Mouse (Mus musculus) ZHBTc4 (cell line): ENCODE results near the gene Arhgap23.

Source experiments
- DNase-seq: peaks from one replicate; pipeline ENCODE4 v3.0.0-alpha.2; 2011; ENCODE audit warnings: low read depth, low spot score

Arhgap23 gene

DNA sequence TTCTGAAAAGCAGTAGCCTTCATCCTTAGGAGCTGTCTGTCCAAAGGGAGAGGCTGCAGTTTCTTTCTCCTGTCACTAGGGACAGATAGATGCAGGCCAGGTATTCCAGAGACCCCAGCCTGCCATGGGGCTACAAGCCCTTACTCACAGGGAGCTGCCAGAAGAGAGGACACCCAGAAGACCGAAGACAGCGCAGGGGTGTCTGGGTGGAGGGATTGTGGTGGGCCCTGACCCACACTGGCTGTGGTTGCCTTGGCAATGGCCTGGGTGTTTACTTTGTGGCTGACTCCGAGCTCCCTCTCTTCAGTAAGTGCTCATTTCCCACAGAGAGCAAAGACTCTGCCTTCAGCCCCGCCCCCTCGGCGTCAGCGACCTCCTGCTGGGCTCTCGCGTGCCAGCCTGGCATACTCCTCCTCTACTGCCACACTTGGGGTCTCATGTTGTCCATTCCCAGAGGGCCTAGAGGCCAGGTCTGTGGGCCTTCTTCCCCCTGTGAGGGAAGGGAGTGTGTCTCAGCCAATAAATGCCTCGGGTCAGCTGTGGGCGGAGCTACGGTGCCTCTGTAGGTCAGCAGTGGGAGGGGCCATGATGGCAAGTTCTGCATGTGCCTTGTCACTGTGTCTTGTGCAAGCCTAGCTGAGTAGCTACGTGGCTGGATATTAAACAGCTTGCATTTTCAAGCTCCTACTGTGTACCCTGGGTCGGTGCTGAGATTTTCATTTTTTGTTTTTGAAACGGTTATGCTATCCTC is 19.5 kb downstream of the Arhgap23 start:
- peak; percentile 92 for DNase-seq

DNA sequence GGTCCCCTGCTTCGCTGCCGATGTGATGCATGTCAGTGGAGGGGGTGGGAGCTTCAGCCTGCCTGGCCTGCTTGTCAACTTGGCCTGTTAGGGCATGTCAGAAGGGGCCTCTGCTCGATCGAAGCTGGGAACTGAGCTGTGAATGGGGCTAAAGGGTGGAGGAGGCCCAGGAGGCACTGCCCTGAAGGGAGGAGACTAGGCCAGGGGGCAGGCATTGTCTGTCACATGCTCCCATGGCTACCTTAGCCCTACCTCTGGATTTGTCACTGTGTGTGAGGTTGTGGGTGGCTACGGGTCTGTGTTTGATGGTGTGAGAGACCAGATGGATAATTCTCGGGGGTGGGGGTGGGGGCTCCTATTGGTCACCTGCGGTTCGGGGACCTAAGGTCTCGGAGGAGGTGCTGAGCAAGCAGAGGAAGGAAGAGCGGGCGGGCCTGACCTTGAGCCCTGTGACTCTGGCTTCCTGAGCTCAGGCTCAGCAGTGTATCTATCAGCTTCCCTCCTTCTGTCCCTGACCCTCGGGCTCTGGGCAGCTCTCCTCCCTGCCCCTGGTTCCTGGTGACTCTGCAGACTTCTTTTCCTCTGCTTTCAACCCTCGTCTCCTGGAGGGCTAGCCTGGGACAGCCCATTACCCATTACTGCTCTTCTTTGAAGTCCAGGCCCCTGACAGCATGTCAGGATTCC is 20.6 kb downstream of the Arhgap23 start:
- DNase-seq = peak; percentile 67

DNA sequence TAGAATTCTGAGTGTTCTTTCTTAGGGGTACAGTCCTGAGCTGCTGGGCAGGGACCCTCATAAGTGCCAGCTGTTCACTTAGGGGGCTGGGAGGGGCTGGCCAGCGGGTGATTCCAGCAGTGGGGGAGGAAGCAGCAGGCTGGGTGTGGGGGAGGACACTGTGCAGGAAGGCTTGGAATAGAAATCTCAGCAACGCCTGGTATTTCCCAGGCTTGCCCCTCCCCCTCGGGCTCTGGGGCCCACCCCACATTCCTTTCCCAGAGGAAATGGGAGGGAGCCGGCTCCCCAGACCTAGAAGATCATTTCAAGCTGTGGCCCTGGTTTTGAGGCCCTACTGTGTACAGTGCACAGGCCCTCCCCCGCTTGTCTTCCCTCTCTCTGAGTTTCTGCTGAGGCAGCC is 22.4 kb downstream of the Arhgap23 start:
- DNase-seq = peak; percentile 88

DNA sequence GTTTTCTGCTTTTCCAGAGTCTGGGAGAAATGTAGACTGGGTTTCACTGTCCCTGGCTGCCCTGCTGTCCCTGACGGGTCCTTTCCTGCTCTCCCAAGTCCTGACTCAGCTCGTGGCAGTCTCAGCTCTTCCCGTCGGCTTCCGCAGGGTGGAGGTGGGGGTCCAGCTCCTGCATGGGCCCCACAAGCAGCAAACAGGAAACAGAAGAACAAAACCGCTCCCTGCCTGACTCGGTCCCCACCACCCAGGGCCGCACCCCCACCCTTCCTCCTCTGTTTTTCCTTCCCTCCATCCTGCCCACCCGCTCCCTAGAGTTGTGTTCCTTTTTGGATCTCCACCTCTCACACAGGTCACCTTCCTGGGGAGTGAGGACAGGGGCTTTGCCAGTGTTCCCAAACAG is 23.5 kb downstream of the Arhgap23 start:
- no peak for DNase-seq

DNA sequence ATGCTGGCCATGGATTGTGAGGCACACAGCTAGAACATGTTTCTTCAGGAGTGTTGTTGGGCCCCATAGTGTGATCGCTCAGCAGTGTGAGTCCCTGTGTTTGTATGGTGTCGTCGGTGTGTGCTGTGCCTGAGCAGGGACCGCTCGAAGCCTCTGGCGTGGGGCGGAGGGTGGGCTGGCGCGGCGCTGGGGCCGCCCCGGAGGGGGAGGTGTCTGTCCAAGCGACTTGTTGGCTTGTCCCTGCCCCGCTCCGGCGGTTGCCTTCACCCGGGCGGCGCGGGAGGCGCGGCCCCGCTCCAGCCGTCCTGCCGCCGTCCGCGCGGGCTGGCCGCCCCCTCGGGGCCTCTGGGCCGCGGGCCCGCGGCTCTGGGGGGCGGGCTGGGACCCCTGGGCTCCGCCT is 24.6 kb downstream of the Arhgap23 start:
- peak; percentile 70 for DNase-seq

DNA sequence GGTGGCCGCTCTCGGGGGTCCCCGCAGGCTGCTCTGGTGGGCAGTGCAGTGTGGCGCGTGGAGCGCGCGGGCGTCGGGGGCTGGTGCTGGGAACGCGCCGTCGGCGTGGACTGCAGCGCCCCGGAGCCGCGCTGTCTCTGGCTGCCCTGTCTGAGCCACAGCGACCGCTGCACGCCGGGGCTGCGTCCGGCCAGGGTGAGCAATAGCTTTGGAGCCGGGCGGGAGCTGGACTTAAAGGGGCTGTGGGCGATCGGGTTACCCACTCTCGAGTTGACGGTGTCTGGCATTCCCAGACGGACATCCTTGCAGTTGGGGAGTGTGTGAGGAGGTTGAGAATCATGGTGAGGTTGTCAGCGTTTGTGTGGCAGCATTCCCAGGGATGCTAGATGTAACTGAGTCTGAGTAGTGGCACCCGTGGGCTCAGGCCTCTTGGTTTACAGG is 25.1 kb downstream of the Arhgap23 start:
- DNase-seq = no peak

DNA sequence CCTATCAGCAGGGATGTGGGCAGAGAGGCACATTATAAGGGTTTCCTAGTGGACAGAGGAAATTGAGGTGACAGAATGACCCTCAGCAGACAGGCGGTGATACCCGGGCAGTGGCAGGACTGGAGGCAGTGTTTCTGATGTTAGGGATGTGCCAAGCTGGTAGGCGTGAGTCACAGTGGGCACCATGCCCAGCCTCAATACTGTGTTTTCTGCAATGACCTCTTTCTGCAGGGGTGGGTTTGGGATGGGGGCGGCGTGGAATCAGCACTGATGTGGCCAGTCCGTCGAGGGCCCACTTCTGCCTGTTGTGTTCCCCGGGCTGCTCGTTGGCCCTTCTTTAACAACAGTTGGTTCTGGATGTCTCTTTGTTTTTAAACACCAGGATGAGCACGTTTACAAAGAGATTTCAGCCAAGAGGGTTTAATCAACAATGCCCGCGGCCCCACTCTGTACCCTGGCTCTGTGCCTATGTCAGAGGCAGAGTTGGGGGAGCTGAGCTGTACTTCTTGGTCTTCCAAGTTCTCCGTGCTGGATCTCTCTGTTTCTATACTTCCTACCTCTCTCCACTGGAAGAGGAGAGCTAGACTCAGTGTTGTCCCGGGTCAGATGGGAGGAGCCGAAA is 25.8 kb downstream of the Arhgap23 start:
- no peak for DNase-seq

GRCm38 (mm10) chr11:97441658-97442125 is 26.4 kb downstream of the Arhgap23 start:
- peak; percentile 54 for DNase-seq

DNA sequence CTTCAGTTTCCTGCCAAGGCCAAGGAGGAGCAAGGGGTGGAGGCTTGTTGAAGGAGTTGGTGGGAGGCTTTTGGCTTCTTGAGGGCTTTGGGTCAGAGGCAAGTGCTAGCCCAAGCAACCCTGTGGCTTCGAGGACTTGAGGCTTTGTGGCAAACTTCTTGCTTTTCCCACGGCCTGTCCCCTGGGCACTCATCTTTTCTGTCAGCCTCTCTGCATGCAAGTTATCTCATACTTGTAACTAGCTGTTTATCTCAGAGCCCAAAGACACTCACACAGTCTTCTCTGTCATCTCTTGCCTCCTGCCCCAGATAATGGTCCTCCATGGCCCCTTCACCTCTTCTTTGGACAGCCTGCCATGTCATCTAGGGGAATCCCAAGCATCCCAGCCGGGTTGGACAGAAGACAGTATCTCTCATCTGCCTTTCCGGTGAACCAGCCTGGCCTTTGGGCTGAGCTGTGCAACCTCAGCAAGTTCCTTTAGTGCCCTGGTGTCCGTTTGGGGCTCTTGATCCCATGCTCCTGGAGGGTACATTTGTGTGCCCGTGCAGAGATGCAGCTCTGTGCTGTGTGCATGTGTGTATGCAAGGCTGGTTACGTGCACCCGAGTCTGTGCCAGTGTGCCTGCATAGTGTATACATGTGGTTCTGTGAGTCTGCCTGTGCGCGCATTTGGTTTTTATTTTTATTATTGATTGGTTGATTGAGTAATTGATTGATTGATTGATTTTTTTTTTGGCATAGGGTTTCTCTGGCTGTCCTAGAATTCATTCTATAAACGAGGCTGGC is 27.8 kb downstream of the Arhgap23 start:
- no peak for DNase-seq

GRCm38 (mm10) chr11:97445596-97445995 is 30.3 kb downstream of the Arhgap23 start:
- no peak for DNase-seq

DNA sequence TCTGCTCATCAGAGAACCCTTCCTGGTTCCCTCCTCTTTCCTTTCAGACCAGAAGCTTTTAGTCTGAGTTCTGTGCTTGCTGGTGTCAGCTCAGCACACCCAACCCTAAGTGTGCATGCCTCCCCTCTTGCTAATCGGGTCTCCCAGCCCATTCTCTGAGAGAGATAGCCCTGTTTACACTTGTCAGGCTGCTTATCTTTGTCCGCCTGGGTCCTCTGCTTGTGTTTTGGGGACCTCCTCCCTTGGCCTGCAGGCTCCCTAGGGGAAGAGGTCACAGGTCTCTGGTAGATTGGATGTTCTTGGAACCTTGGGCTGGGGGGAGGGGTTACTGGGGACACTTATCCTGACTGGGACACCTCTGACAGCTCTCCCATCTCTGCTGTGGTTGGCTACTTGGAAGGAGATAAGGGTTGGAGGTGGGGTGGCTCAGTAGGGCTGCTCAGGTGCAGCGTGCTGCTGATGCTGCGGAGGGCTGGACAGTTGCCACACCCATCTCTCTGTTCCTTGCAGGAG is 30.7 kb downstream of the Arhgap23 start:
- DNase-seq = no peak

DNA sequence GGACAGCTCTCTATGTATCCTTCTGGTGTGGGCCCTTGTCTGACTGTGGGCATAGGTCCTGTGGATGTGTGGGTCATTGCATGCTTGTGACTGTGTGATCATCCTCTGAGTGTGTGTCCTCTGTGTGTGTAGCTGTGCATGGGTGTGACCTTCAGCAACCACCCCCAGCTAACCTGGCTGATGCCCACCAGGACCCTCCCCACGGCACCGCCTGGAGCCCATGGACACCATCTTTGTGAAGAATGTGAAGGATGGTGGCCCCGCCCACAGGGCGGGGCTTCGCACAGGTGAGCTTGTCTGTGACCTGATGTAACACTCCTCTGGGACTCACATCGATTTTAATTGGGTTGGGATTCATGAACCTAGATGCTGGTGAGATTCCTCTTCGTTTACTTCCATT is 32.6 kb downstream of the Arhgap23 start:
- no peak for DNase-seq

GRCm38 (mm10) chr11:97448611-97449394 is 33.5 kb downstream of the Arhgap23 start:
- no peak for DNase-seq

DNA sequence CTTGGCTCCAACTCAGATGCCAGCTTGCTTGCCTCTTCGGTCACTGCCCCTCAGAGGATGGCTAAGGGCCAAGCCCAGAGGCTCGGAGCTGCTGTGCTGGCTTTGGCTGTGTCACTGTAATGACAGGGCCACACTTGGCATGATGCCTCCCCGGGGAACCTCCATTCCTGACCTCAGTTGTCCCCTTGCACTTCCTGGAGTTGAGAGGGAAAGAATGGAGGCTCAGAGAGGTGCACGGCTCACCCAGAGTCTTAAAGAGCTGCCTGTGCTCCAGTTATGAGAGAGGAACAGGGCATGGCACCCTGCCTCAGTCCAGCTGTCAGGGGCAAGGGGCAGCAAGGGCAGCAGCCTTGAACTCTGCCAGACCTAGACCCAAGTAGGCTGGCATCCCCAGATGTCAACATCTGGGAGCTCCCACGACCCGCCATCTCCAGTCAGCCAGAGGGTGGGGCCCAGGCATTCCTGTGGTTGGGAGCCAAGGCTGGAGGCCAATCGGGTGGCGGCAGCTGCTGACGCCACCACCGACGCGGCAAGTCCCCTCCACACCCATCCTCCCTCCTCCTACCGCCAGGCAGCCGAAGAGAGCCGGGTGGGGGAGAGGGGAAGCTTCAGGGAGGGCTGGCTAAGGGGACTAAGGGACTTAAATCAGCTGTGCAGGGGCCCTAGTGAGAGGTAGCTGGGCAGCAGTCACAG is 34.4 kb downstream of the Arhgap23 start:
- DNase-seq = peak; percentile 91

- no peak for DNase-seq
Measured at GRCm38 (mm10) chr11:97450305-97450922, 35.1 kb downstream of the Arhgap23 start.

GRCm38 (mm10) chr11:97451625-97452024 is 36.3 kb downstream of the Arhgap23 start:
- DNase-seq = no peak

DNA sequence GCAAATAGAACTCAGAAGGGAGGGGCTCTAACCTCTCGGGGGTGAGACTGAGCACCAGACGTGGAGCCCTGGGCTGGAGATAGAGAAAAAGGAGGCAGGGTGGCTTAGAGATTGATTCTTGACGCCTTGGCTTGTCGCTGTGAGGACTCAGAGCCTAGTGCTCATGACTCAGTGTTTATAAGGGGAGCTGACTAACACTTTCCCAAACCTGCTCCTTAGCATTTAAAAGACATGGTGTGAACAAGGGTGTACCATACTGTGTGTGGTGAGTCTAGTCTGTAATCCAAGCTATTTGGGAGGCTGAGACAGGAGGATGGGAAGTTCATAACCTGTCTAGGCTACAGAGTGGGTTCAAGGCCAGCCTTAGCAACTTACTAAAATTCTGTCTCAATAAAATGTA is 41.8 kb downstream of the Arhgap23 start:
- DNase-seq = no peak

- DNase-seq = no peak
Measured at GRCm38 (mm10) chr11:97461307-97461820, 46.0 kb downstream of the Arhgap23 start.

DNA sequence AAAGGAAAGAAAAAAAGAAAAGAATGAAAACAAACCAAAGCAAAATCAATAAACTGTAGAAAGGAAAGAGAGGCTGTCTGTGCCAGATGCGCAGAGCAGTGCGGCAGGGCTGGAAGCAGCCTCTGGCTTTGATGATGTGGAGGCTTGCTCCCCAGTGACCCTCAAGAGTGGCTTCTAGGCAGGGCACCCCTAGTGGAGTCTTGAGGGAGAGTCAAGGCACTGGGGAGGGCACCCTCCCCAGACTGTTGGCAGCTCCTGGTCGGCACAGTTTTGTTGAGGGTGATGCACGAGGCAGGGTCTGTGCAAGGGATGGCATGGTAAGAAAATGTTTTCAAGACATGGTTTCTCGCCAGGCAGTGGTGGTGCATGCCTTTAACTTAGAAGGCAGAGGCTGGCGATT is 47.2 kb downstream of the Arhgap23 start:
- no peak for DNase-seq
